7 mouse cellular contexts compared by ENCODE assay signal in genomic region chr16:78576478-78577084, GRCm38 (mm10). TPM values are rescaled to one million over a fixed set of nuclear protein-coding genes. Genes with fewer than 3 reads are reported as not detected.
DNase-seq lines count a peak whose midpoint lies in the region; ATAC-seq and TF ChIP-seq lines count a peak whose summit lies in the region.

Gene D16Ertd472e, minus strand, starts transcription at chr16:78576708.

- no peak for TF ChIP-seq CTCF in small intestine, adult 2 months (IDR thresholded peaks at IDR 0.05; ENCODE audit: extremely low read depth, insufficient read length, insufficient replicate concordance, low read depth, low read length)

- ATAC-seq in granulocyte monocyte progenitor cell, adult 5-6 weeks (replicated peaks; ENCODE audit: poor library complexity, severe bottlenecking), result peak; percentile 59
- ATAC-seq in limb, embryonic 11.5 days (ENCODE audit: insufficient number of reproducible peaks, low FRiP score, low TSS enrichment, low read depth), result peak; percentile 98
- ATAC-seq in midbrain, embryonic 13.5 days, result peak; percentile 98

- H3K4me1 ChIP-seq in limb, embryonic 11.5 days (ENCODE audit: control insufficient read depth, insufficient read depth, low read length), result peaks cover 9% of the 10 kb centered on the region; the same call in 1 of the 2 replicates
- peaks cover 36% of the 10 kb centered on the region for H3K4me1 ChIP-seq in midbrain, embryonic 13.5 days (replicated peaks)
- H3K4me1 ChIP-seq in small intestine, adult 2 months (ENCODE audit: control insufficient read depth, insufficient read depth, insufficient read length, low read length), result 0 out of 2 replicates have a peak, but pooled peaks cover 2% of the 10 kb centered on the region

- peak within 1 kb of the TSS; percentile 95 for H3K9ac ChIP-seq in limb, embryonic 11.5 days (ENCODE audit: low read length)
- peak within 1 kb of the TSS; percentile 73 for H3K9ac ChIP-seq in midbrain, embryonic 13.5 days (replicated peaks)

- no peaks in the 10 kb centered on the region; the same call in 1 of the 2 replicates for H3K36me3 ChIP-seq in limb, embryonic 11.5 days (ENCODE audit: control insufficient read depth, insufficient read depth, low read length)
- 0 out of 2 replicates have a peak, but pooled peaks cover 6% of the 10 kb centered on the region for H3K36me3 ChIP-seq in midbrain, embryonic 13.5 days
- 0 out of 2 replicates have a peak, but pooled peaks cover 1% of the 10 kb centered on the region for H3K36me3 ChIP-seq in small intestine, adult 2 months (ENCODE audit: control insufficient read depth, insufficient read depth, low read length)

- no peaks in the 10 kb centered on the region for H3K9me3 ChIP-seq in limb, embryonic 11.5 days (ENCODE audit: control insufficient read depth, low read length)
- H3K9me3 ChIP-seq in midbrain, embryonic 13.5 days, result no peaks in the 10 kb centered on the region

- H3K4me3 ChIP-seq in limb, embryonic 11.5 days (ENCODE audit: low read depth, low read length), result peak within 1 kb of the TSS; percentile 79
- H3K4me3 ChIP-seq in midbrain, embryonic 13.5 days (replicated peaks), result peak within 1 kb of the TSS; percentile 68
- peak within 1 kb of the TSS; percentile 84 for H3K4me3 ChIP-seq in small intestine, adult 2 months (ENCODE audit: low read depth, low read length)

- peak; percentile 95 for DNase-seq in adrenal gland, postnatal 10 days
- DNase-seq in embryo, embryonic 11.5 days (ENCODE audit: low read depth, low spot score), result peak; percentile 71
- DNase-seq in kidney, adult 11 months, result peak; percentile 68
- DNase-seq in limb, embryonic 11.5 days (ENCODE audit: low spot score), result peak; percentile 89

- peak within 1 kb of the TSS; percentile 84 for H3K27ac ChIP-seq in limb, embryonic 11.5 days (replicated peaks; ENCODE audit: low read depth, low read length)
- peak within 1 kb of the TSS; percentile 81 for H3K27ac ChIP-seq in midbrain, embryonic 13.5 days
- peak within 1 kb of the TSS; percentile 90 for H3K27ac ChIP-seq in small intestine, adult 2 months (ENCODE audit: insufficient read depth, low read depth, low read length)

- H3K4me2 ChIP-seq in limb, embryonic 11.5 days (ENCODE audit: low read depth, severe bottlenecking), result peak within 1 kb of the TSS; percentile 56
- peak within 1 kb of the TSS; percentile 62 for H3K4me2 ChIP-seq in midbrain, embryonic 13.5 days (replicated peaks)

- H3K27me3 ChIP-seq in limb, embryonic 11.5 days (ENCODE audit: control insufficient read depth, insufficient read depth, low read length), result no peaks in the 10 kb centered on the region
- no peaks in the 10 kb centered on the region for H3K27me3 ChIP-seq in midbrain, embryonic 13.5 days
- no peaks in the 10 kb centered on the region for H3K27me3 ChIP-seq in small intestine, adult 2 months (ENCODE audit: control insufficient read depth, insufficient read depth, low read length)

- 0% methylated on average over 68 of the region's 70 CpGs for WGBS in limb, embryonic 11.5 days
- under 1% methylated on average over 65 of the region's 70 CpGs for WGBS in midbrain, embryonic 13.5 days
- WGBS in small intestine, adult 2 months, result under 1% methylated on average over 69 of the region's 70 CpGs

- TF ChIP-seq POLR2A in small intestine, adult 2 months (IDR thresholded peaks at IDR 0.05; ENCODE audit: low read depth, low read length), result no peak; the same call in 1 of the 2 replicates

RNA-seq across cellular contexts. Expression of gene D16Ertd472e, which starts in this region (rescaled TPM):
- total RNA-seq in adrenal gland, postnatal 10 days (2021), result 10 to 100 TPM; 15.3 to 25.3 TPM
- total RNA-seq in granulocyte monocyte progenitor cell, adult 5-6 weeks (2014; fragmentation: Nextera tagmentation), result 26.8 and 52.8 TPM in 2 replicates
- total RNA-seq in granulocyte monocyte progenitor cell, adult 5-6 weeks (2017), result 53.9 and 58.5 TPM in 2 replicates
- 23.8 and 30.1 TPM in 2 replicates for polyA plus RNA-seq in limb, embryonic 11.5 days (2014; fragmentation: Nextera tagmentation; extraction: Ambion mirVana)
- 10.2 and 10.6 TPM in 2 replicates for polyA plus RNA-seq in midbrain, embryonic 13.5 days (2015; fragmentation: Nextera tagmentation; extraction: Ambion mirVana)
- polyA plus RNA-seq in small intestine, adult 2 months (2012; rRNA removed), result 1.1 and 2.3 TPM in 2 replicates

Comparison
In these comparisons a context has a peak if more than half of its experiments do, and no peak if none do; other contexts are left out.
1. Peak in every context shown above with its lines: DNase-seq, ATAC-seq, H3K4me3 ChIP-seq and H3K27ac ChIP-seq.